Mouse (Mus musculus): ENCODE data around the gene Tmem132b.

DNA sequence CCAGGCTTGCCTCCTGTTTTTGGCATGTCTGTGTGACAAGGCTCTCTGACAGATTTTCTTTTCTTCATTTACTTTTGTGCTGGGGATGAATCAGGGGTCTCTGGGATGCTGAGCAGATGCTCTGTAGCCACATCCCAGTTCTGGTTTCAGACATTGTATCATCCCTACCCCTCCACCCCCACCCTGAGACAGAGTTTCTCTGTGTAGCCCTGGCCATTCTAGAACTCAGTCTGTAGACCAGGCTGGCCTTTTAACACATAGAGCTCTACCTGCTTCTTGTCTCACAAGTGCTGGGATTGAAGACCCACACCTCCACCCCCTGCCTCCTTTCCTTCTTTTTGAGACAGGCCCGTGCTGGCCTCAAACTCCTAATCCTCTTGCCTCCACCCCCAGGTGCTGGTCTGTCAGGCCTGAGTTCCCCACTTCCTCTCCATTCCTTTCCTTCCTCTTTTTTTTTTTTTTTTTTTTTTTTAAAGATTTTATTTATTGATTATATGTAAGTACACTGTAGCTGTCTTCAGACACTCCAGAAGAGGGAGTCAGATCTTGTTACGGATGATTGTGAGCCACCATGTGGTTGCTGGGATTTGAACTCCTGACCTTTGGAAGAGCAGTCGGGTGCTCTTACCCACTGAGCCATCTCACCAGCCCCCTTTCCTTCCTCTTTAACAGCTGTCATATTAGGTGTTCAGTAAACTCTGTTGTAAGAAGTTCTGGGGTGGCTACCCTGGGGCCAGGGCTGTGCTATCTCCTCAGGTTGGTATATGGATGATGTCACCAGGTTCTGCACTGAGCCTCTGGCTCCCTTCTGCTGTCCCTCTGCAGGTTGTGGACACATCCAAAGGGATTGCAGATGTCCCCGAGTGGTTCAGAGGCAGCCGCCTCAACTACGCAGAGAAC is 47.6 kb upstream of the Tmem132b start:
- TF ChIP-seq MAFK (IDR thresholded peaks at IDR 0.05; ENCODE audit: insufficient replicate concordance, low read length) (no peak), CTCF (conservative IDR thresholded peaks at IDR 0.05 in 1 of 2, IDR thresholded peaks at IDR 0.05 in 1 of 2; ENCODE audit: low read depth in 2 of 2, low read length in 2 of 2) (no peak), RCOR1 (conservative IDR thresholded peaks at IDR 0.05; ENCODE audit: low read depth, low read length) (no peak)
